Mouse (Mus musculus) hindbrain, postnatal 0 days (tissue): ENCODE measurements around the gene Aldh1l1. TPM values are rescaled to one million over a fixed set of nuclear protein-coding genes. Genes with fewer than 3 reads are reported as not detected.

Experiments used
- ATAC-seq: fragments of 200-750 bp; cut with Nextera tagmentation; 2 replicates; pipeline ENCODE4 v1.8.0; 2017; ENCODE audit warnings: mild to moderate bottlenecking, moderate TSS enrichment, moderate library complexity
- DNase-seq: peaks from one replicate; pipeline ENCODE4 v3.0.0-alpha.2; 2015; ENCODE audit warnings: low spot score
- H3K27ac ChIP-seq: fragments of 300-500 bp; sonication (generic); 2 replicates; pipeline ENCODE4 v1.5.1; 2014; ENCODE audit warnings: mild to moderate bottlenecking
- H3K27me3 ChIP-seq: fragments of 300-500 bp; sonication (generic); 2 replicates; pipeline ENCODE4 v1.6.1; 2014; ENCODE audit warnings: low read length, mixed read lengths; ENCODE audit not compliant: insufficient read depth
- H3K36me3 ChIP-seq: fragments of 300-500 bp; sonication (generic); 2 replicates; pipeline ENCODE4 v1.6.1; 2014; ENCODE audit warnings: low read length, mixed read lengths; ENCODE audit not compliant: insufficient read depth
- H3K4me1 ChIP-seq: fragments of 300-500 bp; sonication (generic); 2 replicates; pipeline ENCODE4 v1.6.1; 2014; ENCODE audit warnings: antibody characterized with exemption, low read length, mixed read lengths; ENCODE audit not compliant: insufficient read depth
- H3K4me2 ChIP-seq: fragments of 300-500 bp; sonication (generic); 2 replicates; pipeline ENCODE4 v1.6.1; 2014; ENCODE audit warnings: low read depth, mild to moderate bottlenecking, low read length, moderate library complexity, mixed read lengths
- H3K4me3 ChIP-seq: fragments of 300-500 bp; sonication (generic); 2 replicates; pipeline ENCODE4 v1.5.1; 2014; ENCODE audit warnings: low read length
- H3K9ac ChIP-seq: fragments of 300-500 bp; sonication (generic); replicated peaks from 2 replicates; pipeline ENCODE4 v1.6.1; 2014; ENCODE audit warnings: mild to moderate bottlenecking, low read length, moderate library complexity, mixed read lengths
- H3K9me3 ChIP-seq: fragments of 300-500 bp; sonication (generic); 2 replicates; pipeline ENCODE4 v1.6.1; 2016; ENCODE audit warnings: low read length, mixed read lengths
- CTCF ChIP-seq: IDR thresholded peaks from 2 replicates; pipeline ENCODE4 v1.5.1; 2016; ENCODE audit warnings: antibody characterized with exemption, control low read depth, low read depth
- WGBS: fragments of 180-500 bp; shearing (Covaris S2); extraction: QIAGEN DNeasy Blood & Tissue Kit; methylation state at CpG from one replicate; pipeline ENCODE4 v1.1.7; 2014; 5-methylcytosine and 5-hydroxymethylcytosine counted together
- polyA plus RNA-seq: library from polyadenylated mRNA; unstranded; fragments of >200 nt; fragmentation: Nextera tagmentation; extraction: Ambion mirVana; gene quantifications from 2 replicates; pipeline ENCODE4 v1.2.1, GENCODE M21; 2015
- total RNA-seq: library from RNA; depleted of rRNA; stranded (reverse); fragments of >200 nt; gene quantifications from 2 replicates; pipeline ENCODE4 v1.2.3, GENCODE M21; 2014

The Aldh1l1 gene
- total and polyA plus RNA-seq, 2 experiments from 2014 or later, result 131 to 168 TPM

DNA sequence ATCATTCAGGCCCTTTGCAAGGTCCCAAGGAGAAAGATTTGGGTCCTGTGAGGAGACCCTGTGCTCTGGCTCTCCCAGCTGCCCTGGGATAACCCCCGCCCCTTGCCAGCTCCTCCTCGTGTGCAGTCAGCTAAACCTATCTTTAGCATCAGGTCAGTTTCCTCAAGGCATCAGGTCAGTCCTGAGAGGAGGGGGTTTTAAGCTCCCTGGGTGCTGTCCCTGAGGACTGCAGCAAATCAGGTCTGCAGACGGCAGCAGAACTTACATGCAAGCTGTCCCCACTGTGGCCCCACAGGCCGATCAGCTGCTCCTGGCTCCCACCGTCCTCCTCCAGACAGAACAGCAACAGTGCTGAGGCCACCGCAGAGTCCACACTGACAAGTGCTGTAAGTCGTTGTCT is 115.5 kb downstream of the Aldh1l1 start:
- no peak for DNase-seq
- Histone ChIP-seq H3K4me2 (no peak overlapping the region), H3K9me3 (no peaks in the 10 kb centered on the region), H3K36me3 (no peaks in the 10 kb centered on the region), H3K27me3 (no peaks in the 10 kb centered on the region), H3K9ac (no peak overlapping the region), H3K4me3 (no peak overlapping the region), H3K27ac (no peak overlapping the region), H3K4me1 (peaks cover 5% of the 10 kb centered on the region; the same call in 1 of the 2 replicates)
- no peak for ATAC-seq
- TF ChIP-seq CTCF, result no peak
- WGBS, result 61% methylated on average over 7 of the region's 7 CpGs

- H3K4me3 ChIP-seq, result no peak overlapping the region
- H3K4me2 ChIP-seq, result no peak overlapping the region
- H3K9me3 ChIP-seq, result no peaks in the 10 kb centered on the region
- no peaks in the 10 kb centered on the region for H3K27me3 ChIP-seq
- H3K9ac ChIP-seq, result no peak overlapping the region
- 96% methylated on average over 3 of the region's 3 CpGs for WGBS
- H3K27ac ChIP-seq, result no peak overlapping the region
- ATAC-seq, result no peak
- no peaks in the 10 kb centered on the region for H3K36me3 ChIP-seq
- DNase-seq, result no peak
- no peak for TF ChIP-seq CTCF
- peaks cover 5% of the 10 kb centered on the region; the same call in 1 of the 2 replicates for H3K4me1 ChIP-seq
Observed at GRCm38 (mm10) chr6:90602304-90602703, 116.1 kb downstream of the Aldh1l1 start.

DNA sequence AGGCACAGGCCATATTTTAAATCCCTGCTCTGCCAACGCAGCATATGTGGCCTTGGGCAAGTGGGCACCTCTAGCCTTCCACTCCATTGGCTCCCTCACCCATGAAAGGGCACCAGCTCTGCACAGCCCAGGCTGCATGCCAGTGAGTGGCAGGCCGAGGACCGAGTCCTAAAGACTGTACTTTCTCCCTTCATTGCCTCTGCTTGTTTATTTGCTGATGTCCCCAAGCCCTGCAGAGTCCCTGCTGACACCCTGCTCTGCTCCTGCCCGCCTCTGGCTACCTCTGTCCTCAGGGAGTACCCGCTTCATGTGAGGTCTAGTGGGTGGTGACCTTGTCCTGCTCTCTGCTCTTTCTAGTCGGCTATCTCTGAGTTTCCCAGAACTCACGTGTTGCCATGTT is 116.9 kb downstream of the Aldh1l1 start:
- Histone ChIP-seq H3K4me2 (no peak overlapping the region), H3K9me3 (no peaks in the 10 kb centered on the region), H3K4me1 (peaks cover 5% of the 10 kb centered on the region; the same call in 1 of the 2 replicates), H3K4me3 (no peak overlapping the region), H3K9ac (no peak overlapping the region), H3K36me3 (no peaks in the 10 kb centered on the region), H3K27ac (no peak overlapping the region), H3K27me3 (no peaks in the 10 kb centered on the region)
- DNase-seq, result peak; percentile 15
- TF ChIP-seq CTCF, result no peak
- ATAC-seq, result no peak
- 58% methylated on average over 7 of the region's 7 CpGs for WGBS

GRCm38 (mm10) chr6:90604130-90604529 is 117.9 kb downstream of the Aldh1l1 start:
- no peaks in the 10 kb centered on the region for H3K27me3 ChIP-seq
- H3K27ac ChIP-seq, result no peak overlapping the region
- H3K4me3 ChIP-seq, result peak overlapping the region; percentile 65
- no peak for DNase-seq
- no peak for TF ChIP-seq CTCF
- peak overlapping the region; percentile 94 for H3K4me2 ChIP-seq
- H3K36me3 ChIP-seq, result no peaks in the 10 kb centered on the region
- WGBS, result 56% methylated on average over 3 of the region's 3 CpGs
- peaks cover 5% of the 10 kb centered on the region; the same call in 1 of the 2 replicates for H3K4me1 ChIP-seq
- peak; percentile 16; the same call in 1 of the 2 replicates for ATAC-seq
- no peak overlapping the region for H3K9ac ChIP-seq
- H3K9me3 ChIP-seq, result no peaks in the 10 kb centered on the region

GRCm38 (mm10) chr6:90604533-90605297 is 118.5 kb downstream of the Aldh1l1 start, which contains the start of gene Slc41a3:
Gene Slc41a3, plus strand, starts transcription at chr6:90604725.
- Histone ChIP-seq H3K4me1 (peaks cover 5% of the 10 kb centered on the region; the same call in 1 of the 2 replicates), H3K27ac (peak within 1 kb of the TSS; percentile 69), H3K36me3 (no peaks in the 10 kb centered on the region), H3K4me3 (peak within 1 kb of the TSS; percentile 65), H3K4me2 (peak within 1 kb of the TSS; percentile 94), H3K27me3 (no peaks in the 10 kb centered on the region), H3K9ac (peak within 1 kb of the TSS; percentile 74), H3K9me3 (no peaks in the 10 kb centered on the region)
- 1% methylated on average over 44 of the region's 49 CpGs for WGBS
- ATAC-seq (peak; percentile 92), DNase-seq (peak; percentile 91)
- no peak for TF ChIP-seq CTCF

DNA sequence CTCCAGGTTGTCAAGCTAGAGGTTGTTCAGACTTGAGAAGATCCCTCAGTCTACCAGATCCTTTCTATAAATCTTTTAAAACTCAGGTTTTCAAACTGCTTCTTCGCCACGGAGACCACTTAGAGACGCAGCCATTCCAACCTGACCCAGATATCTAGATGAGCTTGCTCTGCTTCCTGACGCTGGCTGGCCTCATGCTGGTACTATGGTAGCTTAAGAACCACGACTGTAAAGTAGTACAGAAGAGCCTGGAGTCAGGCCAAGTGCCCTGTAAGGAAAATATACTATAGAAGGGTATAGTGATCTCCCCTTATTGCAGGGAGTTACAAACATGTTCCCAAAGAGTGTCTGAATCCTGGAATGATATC is 119.1 kb downstream of the Aldh1l1 start:
- peak; percentile 49 for DNase-seq
- H3K27ac ChIP-seq, result peak overlapping the region; percentile 69; the same call in 1 of the 2 replicates

DNA sequence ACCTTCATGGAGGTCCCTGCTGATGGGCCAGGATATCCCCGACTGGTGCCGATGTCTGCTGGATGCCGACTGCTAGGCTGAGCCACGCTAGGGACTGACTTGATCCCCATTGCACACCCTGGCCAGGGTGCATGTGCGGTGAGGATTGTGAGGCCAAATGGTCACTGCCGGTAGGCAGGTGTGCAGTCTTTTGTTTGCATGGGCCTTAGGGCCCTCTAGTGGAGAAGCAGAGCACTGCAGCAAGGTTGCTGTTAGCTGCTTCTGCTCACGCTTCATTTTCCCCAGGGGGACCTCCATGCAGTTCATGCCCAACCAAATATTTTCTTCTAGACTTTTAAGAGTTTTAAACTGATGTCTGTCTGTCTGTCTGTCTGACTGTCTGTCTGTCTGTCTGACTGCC is 120.3 kb downstream of the Aldh1l1 start:
- Histone ChIP-seq H3K9me3 (no peaks in the 10 kb centered on the region), H3K36me3 (no peaks in the 10 kb centered on the region), H3K9ac (no peak overlapping the region), H3K4me1 (peaks cover 5% of the 10 kb centered on the region; the same call in 1 of the 2 replicates), H3K27ac (no peak overlapping the region), H3K27me3 (no peaks in the 10 kb centered on the region), H3K4me3 (no peak overlapping the region), H3K4me2 (no peak overlapping the region)
- peak; percentile 87 for DNase-seq
- ATAC-seq, result no peak
- 24% methylated on average over 7 of the region's 7 CpGs for WGBS
- TF ChIP-seq CTCF, result peak; percentile 94

More for the DNA sequence above, 119.1 kb downstream of the Aldh1l1 start:
- H3K27me3 ChIP-seq, result no peaks in the 10 kb centered on the region
- H3K4me3 ChIP-seq, result peak overlapping the region; percentile 65
- no peak for TF ChIP-seq CTCF
- H3K36me3 ChIP-seq, result no peaks in the 10 kb centered on the region
- H3K4me2 ChIP-seq, result peak overlapping the region; percentile 94
- WGBS, result 16% methylated on average over 5 of the region's 5 CpGs
- H3K9ac ChIP-seq, result peak overlapping the region; percentile 74
- no peak for ATAC-seq
- no peaks in the 10 kb centered on the region for H3K9me3 ChIP-seq
- H3K4me1 ChIP-seq, result peaks cover 5% of the 10 kb centered on the region; the same call in 1 of the 2 replicates
